Mouse (Mus musculus): ENCODE data around the gene Rbm46.

- TF ChIP-seq EP300 (IDR thresholded peaks at IDR 0.05; ENCODE audit: insufficient read depth, low read depth, low read length), result no peak
- no peak for TF ChIP-seq CTCF (IDR thresholded peaks at IDR 0.05; ENCODE audit: low read depth, low read length)
- TF ChIP-seq POLR2A (IDR thresholded peaks at IDR 0.05; ENCODE audit: insufficient read depth, low read length), result no peak
These were observed 64.4 kb downstream of the Rbm46 start for GRCm38 (mm10) chr3:82811851-82812250.
